Mouse (Mus musculus) forebrain, embryonic 12.5 days (tissue): ENCODE measurements around the gene Arv1. TPM values are rescaled to one million over a fixed set of nuclear protein-coding genes. Genes with fewer than 3 reads are reported as not detected.
A peak's percentile ranks its signal among the peaks of the same experiment; 100 is the strongest.

Experiments used
- ATAC-seq: fragments of 200-750 bp; cut with Nextera tagmentation; 2 replicates; pipeline ENCODE4 v1.8.0; 2017; ENCODE audit warnings: moderate TSS enrichment; ENCODE audit not compliant: low FRiP score
- H3K27ac ChIP-seq: fragments of 300-500 bp; sonication (generic); 2 replicates; pipeline ENCODE4 v1.5.1; 2016; ENCODE audit warnings: mild to moderate bottlenecking
- H3K27me3 ChIP-seq: fragments of 300-500 bp; sonication (generic); 2 replicates; pipeline ENCODE4 v1.6.1; 2016; ENCODE audit warnings: mild to moderate bottlenecking
- H3K36me3 ChIP-seq: fragments of 300-500 bp; sonication (generic); replicated peaks from 2 replicates; pipeline ENCODE4 v1.6.1; 2016; ENCODE audit warnings: mild to moderate bottlenecking
- H3K4me1 ChIP-seq: fragments of 300-500 bp; sonication (generic); 2 replicates; pipeline ENCODE4 v1.6.1; 2016
- H3K4me2 ChIP-seq: fragments of 300-500 bp; sonication (generic); 2 replicates; pipeline ENCODE4 v1.6.1; 2016; ENCODE audit warnings: mild to moderate bottlenecking, moderate library complexity
- H3K4me3 ChIP-seq: fragments of 300-500 bp; sonication (generic); replicated peaks from 2 replicates; pipeline ENCODE4 v1.5.1; 2016; ENCODE audit warnings: mild to moderate bottlenecking
- H3K9ac ChIP-seq: fragments of 300-500 bp; sonication (generic); 2 replicates; pipeline ENCODE4 v1.6.1; 2016; ENCODE audit warnings: mild to moderate bottlenecking
- H3K9me3 ChIP-seq: fragments of 300-500 bp; sonication (generic); 2 replicates; pipeline ENCODE4 v1.6.1; 2016
- WGBS: fragments of 180-500 bp; shearing (Covaris S2); methylation state at CpG from one replicate; pipeline ENCODE4 v1.1.7; 2016; 5-methylcytosine and 5-hydroxymethylcytosine counted together
- polyA plus RNA-seq: library from polyadenylated mRNA; unstranded; fragments of >200 nt; fragmentation: Nextera tagmentation; extraction: Ambion mirVana; gene quantifications from 2 replicates; pipeline ENCODE4 v1.2.1, GENCODE M21; 2016

The Arv1 gene
- polyA plus RNA-seq, 1 experiment from 2014 or later, result 35.5 TPM

DNA sequence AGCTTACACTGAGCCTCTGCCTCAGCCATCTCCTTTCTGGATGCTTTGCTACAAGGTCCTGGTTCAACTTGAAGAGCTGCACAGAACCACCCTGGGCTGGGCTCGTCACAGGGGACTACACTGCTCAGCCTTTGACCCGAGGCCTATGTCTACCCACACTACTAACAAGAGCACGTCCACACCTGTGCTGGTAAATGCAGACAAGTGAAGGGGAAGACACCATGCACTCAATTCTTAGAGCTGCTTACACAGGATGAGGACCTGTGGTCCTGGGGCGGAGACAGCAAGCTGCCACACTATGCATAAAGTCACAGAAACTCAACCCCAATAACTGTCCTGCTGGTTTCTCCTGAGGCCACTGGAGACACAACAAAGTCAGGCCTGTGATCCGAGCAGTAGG lies 21.7 kb upstream of the Arv1 start:
- Histone ChIP-seq H3K9me3 (no peaks in the 10 kb centered on the region), H3K27me3 (no peaks in the 10 kb centered on the region), H3K9ac (no peak overlapping the region), H3K36me3 (peaks cover 63% of the 10 kb centered on the region), H3K4me2 (no peak overlapping the region), H3K4me1 (no peaks in the 10 kb centered on the region), H3K4me3 (no peak overlapping the region), H3K27ac (no peak overlapping the region)
- WGBS, result 89% methylated on average over 5 of the region's 5 CpGs
- ATAC-seq, result no peak

GRCm38 (mm10) chr8:124701023-124701422 lies 20.9 kb upstream of the Arv1 start:
- Histone ChIP-seq H3K9me3 (no peaks in the 10 kb centered on the region), H3K9ac (no peak overlapping the region), H3K4me3 (no peak overlapping the region), H3K27me3 (no peaks in the 10 kb centered on the region), H3K27ac (no peak overlapping the region), H3K4me1 (no peaks in the 10 kb centered on the region), H3K36me3 (peaks cover 67% of the 10 kb centered on the region), H3K4me2 (no peak overlapping the region)
- no peak for ATAC-seq
- WGBS, result 90% methylated on average over 9 of the region's 9 CpGs

DNA sequence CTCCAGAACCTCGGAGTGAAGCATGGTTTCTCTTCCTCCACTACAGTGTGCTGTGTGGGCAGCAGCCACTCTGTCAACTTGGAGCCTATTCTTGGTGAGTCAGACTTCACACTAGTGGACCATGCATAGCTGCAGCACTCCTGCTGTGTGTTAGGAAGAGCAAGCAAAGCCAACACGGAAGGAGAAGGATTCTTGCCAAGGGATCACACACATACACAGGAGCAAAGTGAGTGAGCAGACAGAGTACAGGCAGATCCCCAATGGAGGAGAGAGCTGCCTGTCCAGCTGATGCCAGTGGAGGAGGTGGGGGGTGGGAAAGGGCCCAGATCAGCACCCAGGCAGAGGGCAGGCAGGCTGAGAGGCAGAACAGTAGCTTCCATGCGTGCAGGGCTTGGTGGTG lies 19.8 kb upstream of the Arv1 start:
- H3K9ac ChIP-seq, result no peak overlapping the region
- H3K4me2 ChIP-seq, result no peak overlapping the region
- 84% methylated on average over 3 of the region's 3 CpGs for WGBS
- H3K4me1 ChIP-seq, result no peaks in the 10 kb centered on the region
- no peak for ATAC-seq
- no peaks in the 10 kb centered on the region for H3K9me3 ChIP-seq
- no peak overlapping the region for H3K27ac ChIP-seq
- peaks cover 69% of the 10 kb centered on the region for H3K36me3 ChIP-seq
- no peak overlapping the region for H3K4me3 ChIP-seq
- H3K27me3 ChIP-seq, result no peaks in the 10 kb centered on the region

DNA sequence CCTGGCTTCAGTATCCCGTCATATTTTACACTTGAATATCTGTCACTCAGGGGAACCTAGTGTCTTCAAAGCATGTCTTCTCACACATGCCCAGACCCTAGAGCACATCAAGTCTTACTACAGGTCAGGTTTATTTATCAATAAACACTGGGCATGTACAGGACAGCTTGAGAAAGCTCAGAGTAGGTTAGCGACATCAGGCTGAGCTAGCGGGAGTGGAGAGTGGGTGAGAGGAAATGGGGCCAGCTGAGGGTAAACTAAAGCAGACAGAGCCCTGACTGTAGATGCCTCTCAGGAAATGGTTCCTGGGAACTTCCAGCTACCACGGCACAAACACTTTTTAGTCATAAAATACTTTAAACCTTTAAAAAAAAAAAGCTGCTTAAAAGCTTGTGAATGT lies 18.4 kb upstream of the Arv1 start:
- no peak overlapping the region for H3K4me2 ChIP-seq
- no peaks in the 10 kb centered on the region for H3K27me3 ChIP-seq
- no peak overlapping the region for H3K27ac ChIP-seq
- no peak overlapping the region for H3K9ac ChIP-seq
- H3K4me3 ChIP-seq, result no peak overlapping the region
- 83% methylated on average over 4 of the region's 4 CpGs for WGBS
- peaks cover 57% of the 10 kb centered on the region for H3K36me3 ChIP-seq
- no peaks in the 10 kb centered on the region for H3K4me1 ChIP-seq
- no peak for ATAC-seq
- H3K9me3 ChIP-seq, result no peaks in the 10 kb centered on the region

GRCm38 (mm10) chr8:124704376-124704775 lies 17.6 kb upstream of the Arv1 start:
- H3K4me1 ChIP-seq, result no peaks in the 10 kb centered on the region
- peaks cover 61% of the 10 kb centered on the region for H3K36me3 ChIP-seq
- 94% methylated on average over 4 of the region's 4 CpGs for WGBS
- H3K27ac ChIP-seq, result no peak overlapping the region
- ATAC-seq, result no peak
- H3K4me2 ChIP-seq, result no peak overlapping the region
- H3K9ac ChIP-seq, result no peak overlapping the region
- H3K27me3 ChIP-seq, result no peaks in the 10 kb centered on the region
- no peaks in the 10 kb centered on the region for H3K9me3 ChIP-seq
- no peak overlapping the region for H3K4me3 ChIP-seq

- Histone ChIP-seq H3K36me3 (peaks cover 60% of the 10 kb centered on the region), H3K4me1 (no peaks in the 10 kb centered on the region), H3K4me2 (no peak overlapping the region), H3K4me3 (no peak overlapping the region), H3K27ac (no peak overlapping the region), H3K9ac (no peak overlapping the region), H3K27me3 (no peaks in the 10 kb centered on the region), H3K9me3 (no peaks in the 10 kb centered on the region)
- 97% methylated on average over 8 of the region's 8 CpGs for WGBS
- ATAC-seq, result no peak
Measured at GRCm38 (mm10) chr8:124705823-124706222, 16.1 kb upstream of the Arv1 start.

DNA sequence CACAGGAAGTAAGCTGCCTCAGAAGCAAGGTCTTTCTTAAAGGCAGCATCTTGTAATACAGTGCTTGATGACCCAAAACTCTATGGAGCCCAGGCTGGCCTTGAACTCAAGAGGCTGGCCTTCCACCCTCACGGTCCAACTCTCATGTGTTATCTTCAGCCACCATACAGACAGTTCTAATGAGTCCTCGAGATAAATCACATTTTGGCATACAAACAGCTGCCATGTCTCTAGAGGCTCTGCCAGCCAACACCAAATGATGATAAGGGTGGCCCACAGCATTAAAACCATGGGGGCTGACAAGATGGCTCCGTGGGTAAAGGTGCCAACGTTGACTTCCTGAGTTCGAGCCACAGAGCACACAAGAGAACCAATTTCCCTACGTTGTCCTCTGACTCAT lies 8.7 kb upstream of the Arv1 start:
- Histone ChIP-seq H3K27me3 (no peaks in the 10 kb centered on the region), H3K27ac (no peak overlapping the region), H3K4me2 (no peak overlapping the region), H3K4me3 (no peak overlapping the region), H3K36me3 (peaks cover 53% of the 10 kb centered on the region), H3K4me1 (no peaks in the 10 kb centered on the region), H3K9ac (no peak overlapping the region), H3K9me3 (no peaks in the 10 kb centered on the region)
- WGBS, result 93% methylated on average over 6 of the region's 6 CpGs
- ATAC-seq, result no peak

DNA sequence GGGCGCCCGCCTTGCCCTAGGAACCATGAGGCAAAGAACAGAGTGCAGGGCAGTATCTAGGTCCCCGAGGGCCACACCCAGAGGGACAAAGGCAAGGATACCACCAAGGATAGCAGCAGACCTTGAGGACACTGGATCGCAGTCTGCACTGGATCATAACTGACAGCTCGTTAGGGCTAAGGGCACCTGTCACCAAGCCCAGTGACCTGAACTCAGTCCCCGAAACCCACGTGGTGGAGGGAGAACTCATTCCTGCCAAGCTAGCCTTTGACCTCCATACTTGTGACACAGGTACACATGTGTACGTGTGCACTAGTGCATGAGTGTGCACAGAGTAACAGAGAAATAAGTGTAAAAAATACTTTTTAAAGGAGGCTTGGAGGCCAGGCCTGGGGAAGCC lies 6.2 kb upstream of the Arv1 start:
- no peak overlapping the region for H3K27ac ChIP-seq
- no peak overlapping the region for H3K9ac ChIP-seq
- no peak overlapping the region for H3K4me3 ChIP-seq
- ATAC-seq, result no peak
- H3K36me3 ChIP-seq, result peaks cover 36% of the 10 kb centered on the region
- no peaks in the 10 kb centered on the region for H3K27me3 ChIP-seq
- H3K9me3 ChIP-seq, result no peaks in the 10 kb centered on the region
- WGBS, result 87% methylated on average over 8 of the region's 8 CpGs
- peaks cover 7% of the 10 kb centered on the region for H3K4me1 ChIP-seq
- no peak overlapping the region for H3K4me2 ChIP-seq

GRCm38 (mm10) chr8:124720133-124720532 lies 1.8 kb upstream of the Arv1 start:
- ATAC-seq, result no peak
- WGBS, result 79% methylated on average over 7 of the region's 7 CpGs
- Histone ChIP-seq H3K36me3 (peaks cover 4% of the 10 kb centered on the region; the same call in 1 of the 2 replicates), H3K4me2 (0 out of 2 replicates have a peak overlapping the region, but pooled peaks have one; percentile 89), H3K27ac (no peak overlapping the region), H3K4me1 (peaks cover 23% of the 10 kb centered on the region), H3K4me3 (no peak overlapping the region), H3K9me3 (no peaks in the 10 kb centered on the region), H3K27me3 (no peaks in the 10 kb centered on the region), H3K9ac (no peak overlapping the region)

DNA sequence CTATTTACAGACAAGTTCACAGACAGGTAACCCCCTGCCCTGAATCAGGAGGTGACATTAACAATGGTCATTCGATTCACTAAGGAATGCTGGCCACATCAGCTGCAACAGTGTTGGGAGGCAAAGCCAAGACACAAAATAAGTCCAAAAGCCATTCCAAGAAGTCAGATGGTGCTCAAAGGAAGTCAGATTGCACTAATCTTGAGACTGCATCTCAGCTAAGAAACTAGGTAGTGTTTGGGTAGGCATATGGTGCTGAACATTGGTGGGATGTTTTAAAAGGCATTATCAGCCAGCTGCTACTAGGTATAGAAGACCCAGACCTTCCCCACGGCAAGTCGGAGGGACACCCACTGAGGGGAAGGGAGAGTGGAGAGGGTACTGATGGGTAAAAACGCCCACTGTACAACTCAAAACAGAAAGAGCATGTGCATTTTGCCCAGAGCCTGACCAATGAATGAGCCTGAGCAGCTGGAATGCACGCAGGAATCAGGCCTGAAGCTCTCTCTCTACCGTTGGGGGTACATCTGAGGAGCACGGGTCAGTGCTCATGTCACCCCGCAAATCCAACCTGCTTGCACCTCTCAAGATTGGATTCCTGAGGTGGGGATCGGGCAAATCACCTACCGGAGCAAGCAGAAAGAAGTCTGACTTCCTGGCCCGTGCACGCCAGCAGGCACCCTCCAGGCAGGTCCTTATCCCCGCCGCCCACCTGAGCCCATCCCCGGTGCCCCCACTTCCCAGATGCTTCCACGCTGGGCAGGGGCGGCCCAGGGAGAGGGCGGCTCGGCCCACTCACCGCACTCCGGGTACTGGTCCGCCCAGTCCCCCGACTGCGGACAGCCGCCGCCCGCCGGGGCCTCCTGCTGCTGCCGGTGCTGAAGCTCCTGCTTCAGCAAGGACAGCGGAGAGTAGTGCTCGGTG lies 739 bp upstream of the Arv1 start:
- 2% methylated on average over 28 of the region's 31 CpGs for WGBS
- Histone ChIP-seq H3K9ac (peak overlapping the region; percentile 98), H3K27ac (peak overlapping the region; percentile 65)

DNA sequence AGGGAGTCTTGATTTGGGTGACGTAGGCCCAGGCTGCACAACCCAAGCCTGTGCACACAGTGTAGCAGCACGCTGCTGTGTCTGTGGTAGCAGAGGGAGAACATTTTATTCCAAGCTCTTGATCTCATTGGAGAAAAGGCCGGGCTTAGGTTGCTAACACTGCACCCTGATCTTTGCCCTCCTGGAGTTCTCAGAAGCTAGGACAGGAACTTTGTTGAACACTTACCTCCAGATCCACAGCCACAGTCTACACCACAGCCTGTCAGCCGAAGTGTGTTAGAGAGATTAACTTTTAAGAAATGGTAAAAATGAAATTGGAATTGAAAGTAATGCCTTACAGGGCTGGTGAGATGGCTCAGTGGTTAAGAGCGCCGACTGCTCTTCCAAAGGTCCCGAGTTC lies 2.4 kb downstream of the Arv1 start:
- no peak overlapping the region for H3K4me3 ChIP-seq
- 96% methylated on average over 7 of the region's 7 CpGs for WGBS
- H3K36me3 ChIP-seq, result peaks cover 33% of the 10 kb centered on the region
- H3K4me1 ChIP-seq, result peaks cover 23% of the 10 kb centered on the region
- ATAC-seq, result no peak
- no peak overlapping the region for H3K4me2 ChIP-seq
- no peak overlapping the region for H3K27ac ChIP-seq
- no peaks in the 10 kb centered on the region for H3K27me3 ChIP-seq
- H3K9ac ChIP-seq, result no peak overlapping the region
- no peaks in the 10 kb centered on the region for H3K9me3 ChIP-seq

More for the DNA sequence above, 739 bp upstream of the Arv1 start:
- Histone ChIP-seq H3K27me3 (no peaks in the 10 kb centered on the region), H3K36me3 (peaks cover 7% of the 10 kb centered on the region), H3K4me2 (peak overlapping the region; percentile 89), H3K9me3 (no peaks in the 10 kb centered on the region), H3K4me1 (peaks cover 23% of the 10 kb centered on the region), H3K4me3 (peak overlapping the region; percentile 96)
- peak; percentile 72 for ATAC-seq

DNA sequence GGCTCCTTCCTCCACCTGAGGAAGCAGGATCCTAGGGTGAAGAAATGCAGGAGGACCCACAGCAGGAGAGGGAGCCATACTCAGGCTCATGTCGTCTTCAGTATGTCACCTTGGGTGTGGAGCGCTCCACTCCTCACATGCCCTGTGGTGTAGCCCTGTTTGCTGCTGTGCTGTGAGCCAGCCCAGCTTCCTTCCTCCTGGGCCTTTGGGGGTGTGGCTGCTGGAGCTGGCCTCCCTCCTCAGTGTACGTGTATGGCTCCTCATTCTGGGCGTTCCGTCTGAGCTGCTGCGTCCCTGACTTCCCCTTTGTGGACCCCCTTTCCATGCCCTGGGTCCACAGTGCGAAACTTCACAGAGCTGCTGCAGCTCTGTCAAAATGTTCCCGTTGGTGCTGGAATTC lies 10.9 kb downstream of the Arv1 start:
- Histone ChIP-seq H3K27me3 (no peaks in the 10 kb centered on the region), H3K9ac (no peak overlapping the region), H3K36me3 (peaks cover 88% of the 10 kb centered on the region), H3K27ac (no peak overlapping the region), H3K4me3 (no peak overlapping the region), H3K4me1 (no peaks in the 10 kb centered on the region), H3K4me2 (no peak overlapping the region), H3K9me3 (no peaks in the 10 kb centered on the region)
- no peak for ATAC-seq
- 85% methylated on average over 8 of the region's 8 CpGs for WGBS

DNA sequence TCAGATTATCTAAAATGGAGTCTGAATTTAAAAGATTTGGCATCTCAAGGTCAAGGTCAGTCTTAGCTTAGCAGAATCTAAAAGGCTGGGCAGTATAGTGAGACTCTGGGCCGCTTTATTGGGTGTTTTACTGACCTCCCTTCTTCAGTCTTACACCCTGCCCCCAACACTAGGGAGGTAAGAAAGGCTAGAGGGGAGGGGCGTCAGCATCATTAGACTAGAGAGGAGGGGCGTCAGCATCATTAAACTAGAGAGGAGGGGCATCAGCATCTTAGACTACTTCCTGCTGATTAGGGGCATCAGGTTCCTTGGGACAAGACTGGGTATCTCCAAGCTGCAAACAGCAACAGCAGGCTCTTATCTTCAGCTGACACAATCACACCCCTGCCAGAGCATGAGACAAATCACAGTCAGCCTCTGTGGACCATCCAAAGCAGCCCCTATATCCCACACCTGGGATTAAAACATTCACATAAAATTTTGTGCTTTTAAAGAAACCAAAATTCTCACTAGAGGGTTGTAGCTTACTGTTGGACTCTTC lies 13.5 kb downstream of the Arv1 start:
- 54% methylated on average over 3 of the region's 3 CpGs for WGBS
- H3K9ac ChIP-seq, result no peak overlapping the region
- H3K36me3 ChIP-seq, result peaks cover 68% of the 10 kb centered on the region
- H3K4me2 ChIP-seq, result no peak overlapping the region
- no peaks in the 10 kb centered on the region for H3K9me3 ChIP-seq
- no peaks in the 10 kb centered on the region for H3K27me3 ChIP-seq
- H3K4me3 ChIP-seq, result no peak overlapping the region
- no peak for ATAC-seq
- no peak overlapping the region for H3K27ac ChIP-seq
- H3K4me1 ChIP-seq, result no peaks in the 10 kb centered on the region
